Mouse (Mus musculus) mammary gland, adult 2 months (tissue): ENCODE data around the gene Agbl4. TPM values are rescaled to one million over a fixed set of nuclear protein-coding genes. Genes with fewer than 3 reads are reported as not detected.

ENCODE experiments used
- polyA plus RNA-seq: library from polyadenylated mRNA; depleted of rRNA; stranded (reverse); fragments of >200 nt; gene quantifications from 2 replicates; pipeline ENCODE4 v1.2.3, GENCODE M21; 2012; ENCODE audit warnings: low replicate concordance; rRNA removed

Agbl4 gene
- not detected in 2 replicates for polyA plus RNA-seq

GRCm38 (mm10) chr4:110397618-110398045 is at the start of gene Agbl4:
Gene Agbl4 (plus strand): TSS chr4:110397661.

GRCm38 (mm10) chr4:110351178-110352000 is 46.1 kb upstream of the Agbl4 start, which contains the start of gene Elavl4:
Gene Elavl4 (minus strand): TSS chr4:110351909.

GRCm38 (mm10) chr4:111414818-111415488 is 1017.5 kb downstream of the Agbl4 start, which contains the start of gene Bend5:
Gene Bend5 (plus strand): TSS chr4:111415006.

Other genes with a start within 250 kb of the Agbl4 start
- gene Elavl4, start 45.8 kb upstream of the Agbl4 start, polyA plus RNA-seq, result 0.04 and 0.19 TPM in 2 replicates